8 mouse cellular contexts compared by ENCODE assay signal in the genomic region with DNA sequence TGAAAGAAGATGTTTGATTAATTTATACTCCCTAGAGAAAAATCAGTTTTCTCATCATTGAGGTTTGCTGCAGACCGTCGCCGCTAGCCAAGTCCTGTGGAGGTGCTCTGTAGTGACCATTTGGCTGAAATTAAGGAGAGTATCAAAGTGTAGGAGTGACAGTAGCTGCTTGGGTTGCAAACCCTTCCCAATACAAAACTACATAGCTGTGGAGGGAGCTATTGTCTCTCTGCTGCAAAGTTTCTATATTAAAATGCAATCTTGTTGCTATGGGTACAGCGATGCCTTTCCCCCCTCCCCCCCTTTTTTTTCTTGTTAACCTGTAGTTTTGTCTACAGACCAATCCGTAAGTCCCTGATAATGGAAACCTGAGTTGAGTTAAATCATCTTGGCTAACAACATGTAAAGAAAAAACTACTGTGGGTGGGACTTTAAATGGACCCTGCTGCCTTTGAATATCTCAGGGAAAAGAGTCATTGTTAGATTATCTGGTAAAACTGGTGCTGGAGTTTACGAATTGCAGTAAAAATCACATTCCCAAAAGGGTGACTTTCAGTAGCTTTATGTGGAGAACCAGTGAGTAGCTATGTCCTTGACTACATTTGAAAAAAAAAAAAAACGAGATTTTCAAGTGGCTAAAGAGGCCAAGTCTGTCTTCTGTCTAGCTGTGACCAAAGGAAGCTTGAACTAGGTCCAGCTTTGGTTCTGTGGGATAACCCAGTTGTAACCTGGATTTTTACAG. TPM values are rescaled to one million over a fixed set of nuclear protein-coding genes. Genes with fewer than 3 reads are reported as not detected.
DNase-seq lines count a peak whose midpoint lies in the region; ATAC-seq and TF ChIP-seq lines count a peak whose summit lies in the region.

No protein-coding gene starts in this region.

- intact Hi-C loops in left cerebral cortex, postnatal 14 days (cut with DNase I), result no loop called here

- no peaks in the 10 kb centered on the region for H3K9me3 ChIP-seq in hindbrain, postnatal 0 days (ENCODE audit: low read length)

- H3K27me3 ChIP-seq in liver, adult 2 months (ENCODE audit: control insufficient read depth, insufficient read depth, low read length), result no peaks in the 10 kb centered on the region
- no peaks in the 10 kb centered on the region for H3K27me3 ChIP-seq in hindbrain, postnatal 0 days (ENCODE audit: insufficient read depth, low read length)

- peak; percentile 63 for DNase-seq in liver, adult 2 months (ENCODE audit: extremely low read depth, low read depth, low spot score)
- DNase-seq in liver, result no peak
- DNase-seq in hindbrain, postnatal 0 days (ENCODE audit: low spot score), result no peak
- peak; percentile 28 for DNase-seq in neural tube, embryonic 10.5 days (ENCODE audit: extremely low spot score, low spot score)
- DNase-seq in spleen, postnatal 4 days (ENCODE audit: low spot score in 2 of 2), result no peak
- DNase-seq in left cerebral cortex, postnatal 14 days (ENCODE audit: low spot score in 2 of 2), result no peak
- no peak for DNase-seq in kidney, postnatal 14 days

- H3K27ac ChIP-seq in liver, adult 2 months (replicated peaks; ENCODE audit: insufficient read depth, low read depth, low read length), result peak overlapping the region; percentile 98
- H3K27ac ChIP-seq in brown adipose tissue, adult 24 weeks (replicated peaks; ENCODE audit: low read depth, low read length), result peak overlapping the region; percentile 99
- H3K27ac ChIP-seq in hindbrain, postnatal 0 days, result peak overlapping the region; percentile 77

- no peak for TF ChIP-seq CTCF in liver, adult 2 months (IDR thresholded peaks at IDR 0.05; ENCODE audit: low read depth, low read length)
- TF ChIP-seq CTCF in hindbrain, postnatal 0 days (IDR thresholded peaks at IDR 0.05; ENCODE audit: low read depth), result no peak

- under 1% methylated on average over 7 of the region's 7 CpGs for WGBS in liver, adult 2 months
- WGBS in hindbrain, postnatal 0 days, result 4% methylated on average over 7 of the region's 7 CpGs

- peaks cover 19% of the 10 kb centered on the region; the same call in 1 of the 2 replicates for H3K79me2 ChIP-seq in liver, adult 2 months (ENCODE audit: control insufficient read depth, insufficient read depth, low read length)

- no peak for ATAC-seq in hindbrain, postnatal 0 days

- no peak for TF ChIP-seq POLR2A in liver, adult 2 months (IDR thresholded peaks at IDR 0.05; ENCODE audit: extremely low read depth, insufficient read depth, low read length)

- peak overlapping the region; percentile 93 for H3K4me3 ChIP-seq in liver, adult 2 months (ENCODE audit: insufficient read depth, low read depth, low read length)
- peak overlapping the region; percentile 57 for H3K4me3 ChIP-seq in brown adipose tissue, adult 24 weeks (ENCODE audit: insufficient read depth, low read depth, low read length)
- peak overlapping the region; percentile 87 for H3K4me3 ChIP-seq in hindbrain, postnatal 0 days (ENCODE audit: low read length)

- H3K9ac ChIP-seq in liver, adult 2 months (ENCODE audit: low read depth, low read length), result peak overlapping the region; percentile 77
- H3K9ac ChIP-seq in hindbrain, postnatal 0 days (replicated peaks; ENCODE audit: low read length), result peak overlapping the region; percentile 47

- peak overlapping the region; percentile 81 for H3K4me2 ChIP-seq in hindbrain, postnatal 0 days (ENCODE audit: low read depth, low read length)

- H3K36me3 ChIP-seq in liver, adult 2 months (ENCODE audit: control insufficient read depth, insufficient read depth, low read length), result no peaks in the 10 kb centered on the region
- no peaks in the 10 kb centered on the region for H3K36me3 ChIP-seq in hindbrain, postnatal 0 days (ENCODE audit: insufficient read depth, low read length)

- H3K4me1 ChIP-seq in liver, adult 2 months (ENCODE audit: control insufficient read depth, insufficient read depth, low read length), result peaks cover 23% of the 10 kb centered on the region
- H3K4me1 ChIP-seq in brown adipose tissue, adult 24 weeks (ENCODE audit: control insufficient read depth, insufficient read depth, insufficient read length, low read length), result peaks cover 21% of the 10 kb centered on the region
- no peaks in the 10 kb centered on the region; the same call in 1 of the 2 replicates for H3K4me1 ChIP-seq in hindbrain, postnatal 0 days (ENCODE audit: insufficient read depth, low read length)

RNA-seq across cellular contexts. Expression of a gene that starts 2.1 kb away (rescaled TPM):
- 17.8 and 18.3 TPM in 2 replicates for total RNA-seq in liver, adult 2 months (2014; rRNA removed)
- 35.7 and 39.9 TPM in 2 replicates for polyA plus RNA-seq in liver, adult 2 months (2012; rRNA removed)
- 23.1 and 33.5 TPM in 2 replicates for polyA plus RNA-seq in brown adipose tissue, adult 24 weeks (2012; ENCODE audit: insufficient read depth, insufficient read length, missing spikeins)
- 22.6 and 22.9 TPM in 2 replicates for total RNA-seq in hindbrain, postnatal 0 days (2014; rRNA removed)
- polyA plus RNA-seq in hindbrain, postnatal 0 days (2015; fragmentation: Nextera tagmentation; extraction: Ambion mirVana), result 37.1 and 37.5 TPM in 2 replicates
- 10 to 100 TPM; 24.2 to 31.2 TPM for total RNA-seq in left cerebral cortex, postnatal 14 days (2021)

Comparison
In these comparisons a context has a peak if more than half of its experiments do, and no peak if none do; other contexts are left out.
1. DNase-seq: peak in liver, adult 2 months (single experiment) and neural tube, embryonic 10.5 days (single experiment); none in liver (single experiment), hindbrain, postnatal 0 days (single experiment), spleen, postnatal 4 days (0 of 2), left cerebral cortex, postnatal 14 days (0 of 2) and kidney, postnatal 14 days (single experiment).
2. Peak in every context shown above with its lines, with median percentiles within 50 percentile points of each other: H3K27ac ChIP-seq and H3K4me3 ChIP-seq.